Mouse (Mus musculus) lung, adult 18-20 months (tissue): ENCODE data around the gene Cdhr5.
"Not testable (repeated sequence)": the region's sequence is repeated elsewhere in the genome, so short reads cannot be mapped to it uniquely, and the experiment has no call there.

Experiments used
- DNase-seq, 2 experiments: peaks; one replicate each; pipeline ENCODE4 v3.0.0; 2022; ENCODE audit warnings: mixed read lengths in 2 of 2

Gene Cdhr5

GRCm38 (mm10) chr7:141277701-141278678, 1.4 kb upstream of the Cdhr5 start:
- no peak for DNase-seq

DNA sequence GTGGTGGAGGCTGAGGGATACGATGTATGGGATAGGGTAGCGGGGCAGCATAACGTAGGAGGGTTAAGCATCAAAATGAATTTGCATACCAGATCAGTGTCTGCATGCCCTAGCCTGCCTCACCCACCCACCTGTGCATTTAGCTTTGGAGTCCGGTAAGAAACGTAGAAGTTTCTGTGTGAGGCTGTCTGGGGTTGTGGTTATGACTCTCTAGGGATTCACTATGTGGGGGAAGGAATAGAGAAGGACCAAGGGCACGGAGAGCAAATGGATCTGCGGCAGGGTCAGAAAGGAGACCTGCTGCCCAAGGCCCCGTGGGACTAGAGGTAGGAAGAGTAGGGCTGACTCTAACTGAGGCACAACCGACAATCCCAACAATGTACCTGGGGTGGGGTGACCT, 1.2 kb downstream of the Cdhr5 start:
- no peak for DNase-seq

- no peak for DNase-seq
Observed at GRCm38 (mm10) chr7:141270631-141271030, 6.0 kb downstream of the Cdhr5 start.

GRCm38 (mm10) chr7:141269273-141269545, 7.4 kb downstream of the Cdhr5 start:
- no peak for DNase-seq

GRCm38 (mm10) chr7:141268466-141269272, 7.9 kb downstream of the Cdhr5 start:
- peak; percentile 71 to 75 for DNase-seq

DNA sequence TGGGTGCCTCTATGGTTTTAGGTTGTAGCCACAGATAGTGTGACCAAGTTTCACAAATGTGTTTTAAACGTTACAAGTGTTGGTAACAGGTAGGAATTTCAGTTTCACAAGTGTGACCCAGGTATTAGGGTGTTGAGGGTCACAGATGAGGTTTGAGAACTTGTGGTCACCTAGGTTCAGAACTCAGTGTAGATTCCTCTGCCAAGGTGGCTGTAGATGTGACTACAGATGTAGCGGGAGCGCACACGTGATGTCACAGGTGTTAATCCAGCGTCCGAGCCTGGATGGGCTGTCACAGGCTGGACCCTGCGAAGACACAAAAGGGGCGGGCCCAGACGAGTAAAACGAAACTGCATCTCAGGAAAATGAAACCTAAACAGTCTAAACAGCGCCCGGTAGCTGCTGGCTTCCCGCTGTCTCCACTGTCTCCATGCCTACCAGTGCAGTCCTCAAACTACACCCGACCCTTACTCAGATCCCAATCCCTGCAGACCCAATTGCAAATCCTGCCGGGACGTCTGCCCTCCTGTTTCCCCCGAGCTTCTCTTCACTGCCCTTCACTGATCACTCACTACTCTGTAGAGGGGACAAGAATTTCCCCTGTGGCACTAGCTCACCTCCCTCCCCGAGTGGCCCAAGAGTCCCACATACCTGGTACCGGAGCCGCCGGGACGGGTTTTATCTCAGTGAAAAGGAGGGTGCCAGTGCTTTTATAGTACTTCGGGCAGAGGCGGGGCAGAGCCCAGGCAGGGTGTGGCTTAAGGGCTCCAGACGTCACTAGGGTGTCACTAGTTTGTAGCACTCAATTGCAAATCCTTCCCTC, 10.6 kb downstream of the Cdhr5 start, which contains the start of gene Irf7:
Gene Irf7 (minus strand): TSS at position 743 of the 823 bp plus-strand sequence.
- peak; percentile 83 to 88 for DNase-seq

DNA sequence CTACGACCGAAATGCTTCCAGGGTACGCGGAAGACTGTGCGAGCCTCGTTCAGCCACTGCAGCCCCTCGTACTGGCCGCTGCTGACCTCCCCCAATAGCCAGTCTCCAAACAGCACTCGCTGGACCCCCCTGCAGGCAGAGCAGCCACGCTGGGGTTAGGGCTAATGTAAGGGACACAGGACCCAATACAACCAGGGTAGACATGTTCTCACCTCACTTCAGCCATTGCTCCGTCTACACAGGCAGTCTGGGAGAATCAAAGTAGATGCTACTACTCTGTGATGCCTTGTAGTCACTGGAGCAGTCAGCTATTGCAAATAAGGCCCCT, 11.2 kb downstream of the Cdhr5 start:
- DNase-seq: no peak

DNA sequence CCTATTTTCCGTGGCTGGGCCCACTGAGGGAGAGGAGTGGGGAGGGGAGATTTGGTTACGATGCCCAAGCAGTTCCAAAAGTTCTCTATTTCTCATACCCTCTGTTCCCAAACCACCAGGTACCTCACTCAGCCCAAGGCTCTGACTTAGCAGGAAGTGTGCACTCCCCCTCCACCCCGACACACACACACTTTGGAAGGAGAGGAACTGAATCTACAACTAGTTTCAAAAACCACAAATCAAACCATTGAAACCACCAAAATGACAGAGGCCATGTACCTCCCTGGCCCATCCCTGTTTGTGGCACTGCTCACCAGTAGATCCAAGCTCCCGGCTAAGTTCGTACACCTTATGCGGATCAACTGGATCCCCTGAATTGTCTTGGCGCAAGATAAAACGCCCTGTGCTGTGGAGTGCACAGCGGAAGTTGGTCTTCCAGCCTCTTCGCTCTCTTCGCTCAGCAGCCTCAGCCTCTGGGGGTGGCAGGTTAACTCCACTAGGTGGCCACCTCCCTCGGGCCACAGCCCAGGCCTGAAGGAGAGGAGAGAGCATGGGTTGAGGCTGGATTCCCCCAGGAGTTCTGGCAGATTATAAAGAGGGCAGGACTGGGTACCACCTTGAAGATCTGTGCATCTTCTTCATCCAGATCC, 11.7 kb downstream of the Cdhr5 start:
- peak; percentile 38 to 48 for DNase-seq

DNA sequence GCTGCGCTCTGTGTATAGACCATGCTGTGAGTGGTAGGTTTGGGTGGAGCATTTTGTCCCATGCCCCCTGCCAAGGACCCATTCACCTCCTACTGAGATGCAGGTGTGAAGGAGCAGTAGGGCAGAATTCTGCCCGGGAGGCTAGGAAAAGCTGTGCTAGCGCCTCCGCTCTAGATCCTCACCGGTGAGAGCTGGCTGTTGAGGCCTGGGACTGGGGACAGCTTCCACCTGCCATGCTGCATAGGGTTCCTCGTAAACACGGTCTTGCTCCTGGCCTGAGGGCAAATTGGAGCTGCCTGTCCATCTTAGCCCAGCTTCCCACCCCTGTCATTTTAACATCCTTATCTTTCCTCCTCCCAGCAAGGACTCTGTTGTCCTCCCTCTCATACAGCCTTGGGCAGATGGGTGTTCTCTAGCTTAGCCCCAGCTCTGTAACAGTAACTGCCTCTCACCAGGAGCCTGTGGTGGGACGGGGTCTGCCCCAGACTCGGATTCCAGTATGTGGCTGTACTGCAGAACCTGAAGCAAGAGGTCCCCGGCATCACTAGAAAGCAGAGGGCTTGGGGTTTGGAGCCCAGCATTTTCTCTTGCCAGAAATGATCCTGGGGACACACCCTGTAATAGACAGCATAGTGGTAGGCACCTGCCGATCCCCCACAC, 12.4 kb downstream of the Cdhr5 start:
- DNase-seq: no peak

GRCm38 (mm10) chr7:141263640-141264039, 12.9 kb downstream of the Cdhr5 start:
- DNase-seq: no peak

DNA sequence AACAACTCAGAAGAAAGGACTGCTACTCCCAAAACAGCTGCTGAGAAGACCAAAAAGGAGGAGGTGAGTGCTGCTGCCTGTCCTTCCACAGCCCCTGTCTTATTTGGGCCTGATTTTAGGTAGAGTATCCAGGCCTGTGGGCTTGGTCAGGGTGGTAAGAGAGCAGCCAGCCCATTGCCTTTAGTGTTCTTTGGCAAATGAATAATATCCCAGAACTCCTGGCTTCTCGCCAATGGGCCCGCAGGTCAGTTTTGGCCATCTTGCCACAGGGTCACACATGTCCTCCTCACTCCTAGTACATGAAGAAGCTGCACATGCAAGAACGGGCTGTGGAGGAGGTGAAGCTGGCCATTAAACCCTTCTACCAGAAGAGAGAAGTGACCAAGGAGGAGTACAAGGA, 15.1 kb downstream of the Cdhr5 start:
- DNase-seq: no peak

DNA sequence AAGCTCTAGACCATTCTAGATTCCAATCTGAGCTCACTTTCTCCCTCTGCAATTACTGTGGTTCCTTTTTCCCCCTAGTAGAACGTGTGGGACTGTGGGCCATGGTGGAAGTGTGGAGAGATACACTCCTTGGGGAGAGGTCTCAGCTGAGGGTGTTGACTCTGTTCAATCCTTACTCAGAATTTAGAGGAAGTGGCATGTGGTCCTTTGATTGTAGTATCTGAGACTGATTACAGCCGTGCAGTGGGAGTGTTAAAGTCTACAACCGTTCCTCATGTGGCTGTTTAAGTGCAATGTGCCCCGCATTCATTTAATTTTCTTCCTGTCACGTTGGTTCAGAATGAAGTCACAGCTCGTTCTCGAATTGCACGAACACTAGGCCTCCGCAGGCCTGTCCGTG, 20.4 kb downstream of the Cdhr5 start:
- no peak for DNase-seq

DNA sequence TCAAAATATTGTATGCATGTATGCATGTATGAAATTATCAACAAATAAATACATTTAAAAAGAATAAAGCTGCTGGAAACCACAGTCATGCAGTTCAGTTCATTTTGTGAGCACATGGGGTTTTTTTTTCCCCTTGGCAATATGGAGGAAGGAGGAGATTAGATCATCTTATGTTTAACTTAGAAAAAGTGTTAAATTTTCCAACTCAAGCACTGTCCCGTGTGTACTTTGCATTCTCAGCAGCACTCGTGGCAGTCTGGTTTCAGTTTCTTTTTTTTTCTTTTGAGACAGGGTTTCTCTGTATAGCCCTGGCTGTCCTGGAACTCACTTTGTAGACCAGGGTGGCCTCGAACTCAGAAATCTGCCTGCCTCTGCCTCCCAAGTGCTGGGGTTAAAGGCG, 26.1 kb downstream of the Cdhr5 start:
- DNase-seq: not testable (repeated sequence)

DNA sequence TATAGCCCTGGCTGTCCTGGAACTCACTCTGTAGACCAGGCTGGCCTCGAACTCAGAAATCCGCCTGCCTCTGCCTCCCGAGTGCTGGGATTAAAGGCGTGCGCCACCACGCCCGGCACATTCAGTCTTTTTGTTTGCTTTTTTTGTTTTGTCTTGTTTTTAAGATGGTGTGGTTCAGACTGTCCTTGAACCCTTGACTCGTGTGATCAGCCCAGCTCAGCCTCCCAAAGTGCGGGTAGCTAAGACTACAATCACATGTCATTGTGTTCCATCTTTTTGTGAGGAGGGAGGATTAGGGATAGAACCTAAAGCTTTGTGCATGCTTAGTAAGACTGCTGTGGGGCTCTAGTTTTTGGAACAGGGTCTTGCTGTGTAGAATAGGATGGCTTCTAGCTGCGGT, 45.0 kb downstream of the Cdhr5 start:
- DNase-seq: no peak

- no peak for DNase-seq
Observed at GRCm38 (mm10) chr7:141231111-141231510, 45.5 kb downstream of the Cdhr5 start.

DNA sequence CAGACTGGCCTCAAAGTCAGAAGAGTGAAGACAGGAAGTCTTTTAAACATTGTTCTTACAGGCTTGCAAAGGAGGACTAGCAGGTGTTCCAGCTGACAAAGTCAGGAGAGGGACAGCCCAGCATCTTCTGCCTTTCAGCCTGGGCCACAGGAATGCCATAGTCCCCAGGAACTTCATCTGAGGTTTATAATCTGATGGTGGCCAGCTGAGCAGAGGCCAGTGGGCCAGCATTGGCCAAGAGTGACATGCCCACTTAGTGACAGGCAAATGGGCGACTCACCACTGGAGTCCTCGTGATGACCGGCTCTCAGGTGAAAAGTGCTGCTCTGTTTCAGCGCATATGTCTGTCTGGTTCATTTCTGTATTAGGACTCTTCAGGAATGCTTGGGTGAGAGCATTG, 46.0 kb downstream of the Cdhr5 start:
- DNase-seq: no peak

- DNase-seq: no peak
Observed at GRCm38 (mm10) chr7:141229702-141230101, 46.9 kb downstream of the Cdhr5 start.

DNA sequence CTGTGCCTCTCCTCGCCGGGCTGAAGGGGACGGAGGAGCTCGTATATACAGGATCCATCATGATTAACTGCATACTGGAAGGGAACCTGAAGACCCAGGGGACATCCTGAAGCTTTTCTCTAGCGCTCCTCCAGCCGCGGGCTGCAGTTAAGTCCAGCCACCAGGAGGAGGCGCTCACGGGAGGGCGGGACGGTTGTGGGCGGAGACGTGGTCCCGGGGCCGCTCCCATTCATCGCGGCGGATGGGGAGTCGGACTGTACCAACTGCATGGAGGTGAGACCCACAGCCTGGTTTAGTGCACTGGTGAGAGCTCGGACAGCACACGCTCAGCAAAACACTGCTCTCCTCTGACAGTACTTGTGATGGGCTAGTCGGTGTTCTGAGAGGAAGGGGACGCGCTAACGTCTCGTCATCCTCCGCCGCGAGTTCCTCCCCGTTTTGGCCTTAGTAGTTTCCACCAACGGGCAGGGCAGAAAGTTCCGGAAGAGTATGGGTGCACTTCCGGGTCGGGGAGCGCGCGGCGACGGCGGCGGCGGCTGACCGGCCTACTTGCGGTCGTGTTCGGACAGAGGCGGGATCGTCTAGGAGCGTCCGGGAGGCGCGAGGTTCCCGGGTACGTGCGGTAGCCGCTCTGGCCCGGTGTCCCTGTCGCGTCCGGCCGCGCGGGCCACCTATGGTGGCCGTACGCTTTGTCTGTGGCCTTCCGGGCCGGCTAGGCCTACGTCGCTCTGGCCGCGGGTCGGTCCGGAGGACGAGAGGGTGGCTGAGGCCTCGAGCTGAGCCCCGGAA, 48.1 kb downstream of the Cdhr5 start, which contains the start of gene Phrf1:
Gene Phrf1 (plus strand): TSS at position 506 of the 789 bp plus-strand sequence.
- peak; percentile 87 to 88 for DNase-seq

DNA sequence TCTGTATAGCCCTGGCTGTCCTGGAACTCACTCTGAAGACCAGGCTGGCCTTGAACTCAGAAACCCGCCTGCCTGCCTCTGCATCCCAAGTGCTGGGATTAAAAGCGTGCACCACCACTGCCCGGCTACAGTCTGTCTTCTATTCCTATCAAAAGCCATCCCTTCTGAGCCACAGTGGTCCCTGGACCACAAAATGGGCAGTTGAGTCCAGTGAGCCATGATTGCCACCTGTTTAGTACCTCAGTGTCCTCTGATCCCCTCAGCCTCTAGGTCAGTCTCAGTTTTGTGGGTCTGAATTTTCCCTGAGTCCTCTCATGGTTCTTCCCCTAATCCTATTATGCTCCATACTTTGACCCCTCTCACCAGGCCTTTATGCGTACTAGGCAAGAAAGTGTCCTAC, 48.8 kb downstream of the Cdhr5 start:
- DNase-seq: no peak

DNA sequence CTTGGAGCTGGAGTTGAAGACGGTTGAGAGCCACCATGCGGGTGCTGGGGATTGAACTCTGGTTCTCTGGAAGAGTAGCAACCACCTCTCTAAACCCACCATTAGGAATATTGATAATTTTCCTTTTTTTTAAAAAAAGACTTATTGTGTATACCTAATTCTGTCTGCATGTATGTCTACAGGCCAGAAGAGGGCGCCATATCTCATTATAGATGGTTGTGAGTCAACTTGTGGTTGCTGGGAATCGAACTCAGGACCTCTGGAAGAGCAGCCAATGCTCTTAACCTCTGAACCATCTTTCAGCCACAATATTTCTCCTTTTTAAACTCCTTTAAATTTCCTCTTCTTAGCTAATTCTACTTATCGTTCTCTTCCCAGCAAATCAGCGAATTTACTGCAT, 50.1 kb downstream of the Cdhr5 start:
- DNase-seq: no peak

DNA sequence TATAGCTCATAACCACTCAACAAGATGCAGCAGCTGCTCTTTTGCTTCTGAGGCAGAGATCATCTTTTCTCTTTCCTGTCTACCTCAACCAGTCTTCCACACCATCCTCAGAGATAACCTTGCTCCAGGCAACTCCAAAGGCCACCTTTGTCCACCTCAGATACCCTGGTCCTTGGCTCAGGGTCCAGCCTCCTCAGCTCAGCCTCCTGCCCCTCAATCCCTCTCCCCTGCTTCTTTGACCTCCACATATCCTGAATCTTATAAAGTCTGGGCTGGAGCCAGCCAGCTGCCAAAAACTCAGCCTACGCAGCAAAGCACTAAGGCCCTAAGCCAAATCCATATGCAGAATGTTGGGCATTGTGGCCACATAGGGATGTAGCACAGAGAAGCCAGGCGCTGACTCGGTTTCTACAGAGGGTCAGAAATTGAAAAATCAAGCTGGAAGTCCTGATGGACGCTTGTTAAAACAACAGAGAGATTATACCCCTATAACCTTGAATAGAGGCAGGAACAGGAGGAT, 53.8 kb downstream of the Cdhr5 start:
- DNase-seq: no peak
